Mouse (Mus musculus) erythroid progenitor cell, adult 5-6 weeks (primary cell): ENCODE data around the gene Trim10. TPM values are rescaled to one million over a fixed set of nuclear protein-coding genes. Genes with fewer than 3 reads are reported as not detected.
"Not testable (repeated sequence)": the region's sequence is repeated elsewhere in the genome, so short reads cannot be mapped to it uniquely, and the experiment has no call there.

Source experiments
- ATAC-seq: replicated peaks from 2 replicates; pipeline ENCODE4 v1.8.0; 2016; ENCODE audit warnings: moderate number of reproducible peaks, mild to moderate bottlenecking, moderate TSS enrichment, inconsistent platforms; ENCODE audit not compliant: poor library complexity, low FRiP score, severe bottlenecking
- total RNA-seq, 2 experiments: library from RNA; stranded (forward) in 1 of 2; stranded (reverse) in 1 of 2; fragments of 150-400 nt in 1 of 2; fragments of 186-747, 209-891 nt in 1 of 2; gene quantifications; 2 replicates each; pipeline versions ENCODE4 v1.2.3 to v1.2.4; 2015 to 2017; ENCODE audit warnings: low replicate concordance in 2 of 2

The Trim10 gene
- total RNA-seq, 2 experiments from 2014 or later, result 287 to 428 TPM

- peak; percentile 56; the same call in 1 of the 2 replicates for ATAC-seq
Observed at GRCm38 (mm10) chr17:36855484-36855883, 13.9 kb upstream of the Trim10 start.

DNA sequence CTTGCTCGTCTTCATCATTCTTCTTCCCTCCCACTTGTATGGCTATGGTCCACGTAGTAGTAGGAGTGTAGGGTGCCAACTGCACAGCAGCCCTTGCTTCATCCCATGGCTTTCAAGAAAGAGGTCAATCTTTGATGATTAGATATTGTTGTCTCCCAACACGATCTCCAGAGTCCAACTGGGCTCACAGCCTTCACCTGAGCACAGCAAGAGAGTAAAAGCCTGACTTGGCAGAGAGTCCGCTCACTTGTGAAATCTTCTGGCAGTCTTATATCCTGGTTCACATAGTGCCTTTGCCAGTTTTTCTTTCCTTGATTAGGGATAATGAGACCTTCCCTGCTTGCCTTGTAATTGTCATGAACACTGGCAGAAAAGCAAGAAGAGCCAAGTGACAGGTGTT, 13.1 kb upstream of the Trim10 start:
- no peak for ATAC-seq

DNA sequence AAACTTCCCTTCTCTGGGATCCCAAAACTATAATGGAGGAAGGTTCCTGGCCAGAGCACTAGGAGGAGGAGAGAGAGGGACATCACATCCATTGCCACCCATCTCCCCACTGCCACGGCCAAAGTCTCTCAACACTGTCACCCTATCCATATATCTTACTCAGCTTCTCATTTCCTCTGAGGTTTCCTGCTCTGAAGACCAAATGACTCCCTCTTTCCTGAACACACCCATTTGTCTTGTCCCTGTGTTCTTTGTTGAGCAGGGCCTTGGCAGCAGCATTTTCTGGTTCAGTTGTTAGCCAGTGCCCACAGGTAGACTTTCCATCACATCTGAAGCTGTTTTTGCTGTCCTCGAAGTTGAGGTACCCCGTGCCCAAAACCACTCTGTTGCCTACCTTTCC, 11.2 kb upstream of the Trim10 start:
- ATAC-seq, result no peak

- ATAC-seq, result no peak
Observed at GRCm38 (mm10) chr17:36861680-36862079, 7.7 kb upstream of the Trim10 start.

DNA sequence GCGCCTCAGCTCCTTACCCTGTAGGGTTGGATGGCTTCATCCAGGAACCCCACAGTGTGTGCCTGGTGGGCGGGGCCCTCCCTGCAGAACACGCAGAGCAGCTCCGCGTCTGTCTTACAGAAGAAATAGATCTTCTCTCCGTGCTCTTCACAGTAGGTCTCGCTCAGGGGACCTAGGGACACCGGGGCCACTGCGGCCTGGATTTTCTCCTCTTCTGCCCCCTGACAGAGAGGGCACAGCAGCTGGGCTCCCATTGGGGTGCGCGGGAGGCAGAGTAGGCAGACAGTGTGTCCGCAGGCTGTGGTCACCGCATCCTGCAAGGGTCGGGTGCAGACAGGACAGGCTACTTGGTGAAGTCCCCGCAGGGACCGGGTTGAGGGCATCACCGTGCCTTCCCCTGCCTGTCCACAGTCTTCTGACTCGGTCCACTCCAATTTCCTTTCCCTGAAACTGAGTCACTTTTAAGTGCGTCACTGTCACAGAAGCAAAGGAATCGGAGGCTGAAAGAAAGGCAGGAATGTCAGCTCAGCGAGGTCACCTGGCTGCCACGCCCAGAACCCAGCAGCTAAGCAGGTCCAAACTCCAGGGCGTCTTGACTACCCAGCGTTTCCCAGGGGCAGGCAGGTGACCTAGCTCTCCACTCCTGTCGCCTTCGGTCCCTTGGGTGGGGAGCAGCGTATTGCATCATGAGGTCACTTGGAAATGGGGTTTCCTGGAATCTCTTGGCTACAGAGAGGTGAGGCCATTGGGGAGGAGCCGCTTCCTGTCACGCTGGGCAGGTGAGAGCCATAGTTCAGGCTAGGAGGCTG, 2.5 kb upstream of the Trim10 start, which contains the start of gene Trim15:
Gene Trim15 (minus strand): TSS at position 492 of the 809 bp plus-strand sequence.
- peak; percentile 28 for ATAC-seq

DNA sequence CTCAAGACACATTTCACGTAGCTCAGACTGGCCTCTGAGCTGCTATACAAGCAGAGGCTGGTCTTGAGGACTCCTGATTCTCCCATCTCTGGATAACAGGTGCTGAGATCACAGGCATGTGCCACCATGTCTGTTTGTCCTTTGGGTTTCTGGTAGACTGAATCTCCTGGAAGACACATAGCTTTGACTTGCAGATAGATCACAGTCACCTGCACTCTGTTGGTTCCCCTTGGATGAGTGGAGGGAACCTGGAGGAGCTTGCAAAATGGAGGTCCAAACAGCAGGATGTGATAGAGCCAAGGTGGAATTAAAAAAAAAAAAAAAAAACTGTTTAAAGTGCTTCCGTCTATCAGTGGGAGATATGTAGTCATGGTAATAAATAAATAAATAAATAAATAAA, 538 bp upstream of the Trim10 start:
- no peak for ATAC-seq

- ATAC-seq, result peak; percentile 66
Observed at GRCm38 (mm10) chr17:36869955-36870810, 809 bp downstream of the Trim10 start.

DNA sequence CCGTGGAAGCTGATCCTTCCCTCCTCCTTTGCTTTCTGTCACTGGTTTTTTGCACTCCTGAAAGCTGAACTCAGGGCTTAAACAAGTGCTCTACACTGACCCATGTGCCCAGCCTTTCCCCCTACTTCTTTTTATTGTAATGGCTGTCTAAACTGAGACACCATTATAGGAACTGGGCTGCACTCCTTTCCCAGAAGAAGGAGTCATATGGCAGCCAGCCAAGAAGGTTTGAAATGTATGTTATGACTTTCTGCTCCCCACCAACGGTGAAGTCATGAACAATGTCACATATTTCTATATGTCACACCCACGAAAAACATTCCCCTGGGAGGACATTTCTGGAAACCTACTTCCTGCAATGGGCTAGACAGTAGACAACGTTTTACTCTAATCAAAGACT, 5.3 kb downstream of the Trim10 start:
- no peak for ATAC-seq

DNA sequence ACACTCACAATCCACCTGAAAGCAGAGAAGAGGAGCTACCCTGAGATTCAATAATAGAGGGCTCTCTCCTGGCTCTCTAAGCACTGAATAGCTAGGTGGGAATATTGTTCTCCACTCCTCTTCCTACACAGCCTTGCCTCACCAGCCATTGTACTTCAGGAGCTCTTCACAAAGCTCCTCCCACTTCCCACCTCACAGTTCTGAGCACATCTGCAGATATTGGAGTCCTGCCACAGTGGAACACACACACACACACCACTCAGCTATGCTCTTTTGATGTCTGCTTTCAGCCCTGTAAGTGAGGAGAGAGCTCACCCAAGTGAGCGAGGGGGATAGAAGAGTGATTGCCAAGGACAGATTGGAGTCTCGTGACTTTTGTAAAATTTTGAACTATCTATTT, 14.0 kb downstream of the Trim10 start:
- no peak for ATAC-seq

GRCm38 (mm10) chr17:36885132-36885790, 15.9 kb downstream of the Trim10 start:
- no peak for ATAC-seq

- no peak for ATAC-seq
Observed at GRCm38 (mm10) chr17:36890073-36890903, 20.9 kb downstream of the Trim10 start, which contains the start of gene Trim40. Trim40 (minus strand) TSS chr17:36890123.

DNA sequence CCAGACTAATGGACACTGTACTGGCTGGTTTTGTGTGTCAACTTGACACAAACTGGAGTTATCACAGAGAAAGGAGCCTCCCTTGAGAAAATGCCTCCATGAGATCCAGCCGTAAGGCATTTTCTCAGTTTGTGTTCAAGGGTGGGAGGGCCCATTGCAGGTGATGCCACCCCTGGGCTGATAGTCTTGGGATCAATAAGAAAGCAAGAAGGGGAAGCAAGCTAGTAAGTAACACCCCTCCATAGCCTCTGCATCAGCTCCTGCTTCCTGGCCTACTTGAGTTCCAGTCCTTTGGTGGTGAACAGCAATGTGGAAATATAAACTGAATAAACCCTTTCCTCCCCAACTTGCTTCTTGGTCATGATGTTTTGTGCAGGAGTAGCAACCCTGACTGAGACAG, 22.1 kb downstream of the Trim10 start:
- not testable (repeated sequence) for ATAC-seq

- ATAC-seq, result peak; percentile 88
Observed at GRCm38 (mm10) chr17:36892362-36892761, 23.0 kb downstream of the Trim10 start.

DNA sequence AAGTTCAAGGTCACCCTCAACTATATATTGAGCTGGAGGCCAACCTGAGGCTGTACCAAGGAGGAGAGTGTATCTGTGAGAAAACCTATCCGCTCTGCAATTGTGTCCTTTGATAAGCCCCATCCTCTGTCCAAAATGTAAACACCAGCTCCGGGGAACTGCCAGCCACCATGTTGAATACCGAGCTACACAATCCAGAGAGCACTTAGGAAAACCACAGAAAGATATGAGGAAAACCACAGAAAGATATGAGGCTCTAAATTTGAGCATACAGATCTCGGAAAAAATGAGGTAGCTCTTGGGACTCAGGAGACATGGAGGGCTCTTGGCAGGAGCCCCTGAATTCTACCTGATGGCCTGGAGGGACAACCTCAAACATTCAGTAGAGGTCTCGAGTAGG, 24.0 kb downstream of the Trim10 start:
- no peak for ATAC-seq

DNA sequence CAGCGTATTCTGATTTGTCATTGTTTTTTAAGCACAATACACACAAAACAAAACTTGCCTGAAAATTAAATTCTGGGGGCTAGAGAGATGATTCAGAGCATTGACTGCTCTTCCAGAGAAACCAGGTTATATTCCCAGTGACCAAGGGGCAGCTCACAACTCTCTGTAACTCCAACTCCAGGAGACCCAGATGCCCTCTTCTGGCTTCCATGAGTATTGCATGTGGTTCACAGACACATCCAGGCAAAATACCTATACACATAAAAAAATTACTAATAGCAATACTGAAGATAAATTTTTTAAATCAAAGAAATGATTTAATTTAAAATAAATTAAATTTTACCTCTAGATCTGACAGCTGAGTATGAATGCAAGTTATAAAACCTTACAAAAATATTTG, 27.2 kb downstream of the Trim10 start:
- ATAC-seq, result 0 out of 2 replicates have a peak, but pooled peaks have one; percentile 66

GRCm38 (mm10) chr17:36897065-36897464, 27.7 kb downstream of the Trim10 start:
- ATAC-seq, result no peak

GRCm38 (mm10) chr17:36897552-36898205, 28.3 kb downstream of the Trim10 start, which contains the start of gene Trim31:
Trim31 (plus strand) TSS chr17:36898118.
- no peak for ATAC-seq

DNA sequence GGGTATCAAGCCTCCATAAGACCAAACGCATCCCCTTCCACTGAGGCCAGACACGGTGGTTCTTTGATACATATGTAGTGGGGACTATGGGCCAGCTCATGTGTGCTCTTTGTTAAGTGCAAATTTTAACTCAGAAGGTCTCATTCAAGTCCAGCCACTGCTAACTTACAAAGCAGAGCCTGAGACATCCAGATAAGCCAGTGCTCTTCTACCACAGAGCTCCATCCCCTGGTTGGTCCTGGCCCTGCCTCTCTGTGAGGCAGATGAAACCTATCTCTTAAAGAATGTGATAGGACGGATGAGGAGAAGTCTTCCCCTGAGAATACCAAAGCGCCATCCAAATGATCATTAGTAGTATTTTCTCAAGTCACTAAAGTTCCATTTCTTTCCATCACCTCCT, 30.0 kb downstream of the Trim10 start:
- ATAC-seq, result no peak

GRCm38 (mm10) chr17:36900001-36900400, 30.6 kb downstream of the Trim10 start:
- no peak for ATAC-seq
